In genomic region chr10:26008948-26009347, GRCm38 (mm10) we compare ENCODE assay signal across 14 mouse cellular contexts.
DNase-seq lines count a peak whose midpoint lies in the region; ATAC-seq lines count a peak whose summit lies in the region.
"Had no signal": no experiment of that assay in that cellular context is flagged by ENCODE, and none has a peak within 500 bp of the region (broad histone marks: within the 10 kb centered on the region; RNA-seq: fewer than 3 reads in every experiment).

No protein-coding gene starts in this region.

- no peak overlapping the region for H3K9ac ChIP-seq in forebrain, embryonic 15.5 days (replicated peaks)
- H3K9ac ChIP-seq in forebrain, embryonic 12.5 days, result no peak overlapping the region
- no peak overlapping the region for H3K9ac ChIP-seq in midbrain, embryonic 13.5 days (replicated peaks)
- H3K9ac ChIP-seq: midbrain, embryonic 12.5 days; neural tube, embryonic 12.5 days had no signal

- 0 out of 2 replicates have a peak, but pooled peaks cover 4% of the 10 kb centered on the region for H3K4me1 ChIP-seq in forebrain, embryonic 15.5 days
- H3K4me1 ChIP-seq in forebrain, embryonic 12.5 days, result no peaks in the 10 kb centered on the region
- no peaks in the 10 kb centered on the region; the same call in 1 of the 2 replicates for H3K4me1 ChIP-seq in midbrain, embryonic 13.5 days (replicated peaks)
- H3K4me1 ChIP-seq: midbrain, embryonic 12.5 days; neural tube, embryonic 12.5 days had no signal

- DNase-seq in left cerebral cortex, postnatal 14 days (ENCODE audit: low spot score in 2 of 2), result peak; percentile 26 to 37
- DNase-seq in left cerebral cortex, adult 11 months (ENCODE audit: low spot score), result no peak
- DNase-seq in embryo, embryonic 11.5 days (ENCODE audit: low read depth, low spot score), result peak; percentile 14
- peak; percentile 50 for DNase-seq in kidney, postnatal 14 days
- DNase-seq: cerebellum, postnatal 14 days; heart, postnatal 4 days; lung, adult 2 months; thymus, postnatal 4 days had no signal

- intact Hi-C loops in left cerebral cortex, postnatal 14 days (cut with DNase I), result no loop called here

- H3K36me3 ChIP-seq in forebrain, embryonic 15.5 days, result no peaks in the 10 kb centered on the region
- no peaks in the 10 kb centered on the region for H3K36me3 ChIP-seq in forebrain, embryonic 12.5 days (replicated peaks)
- H3K36me3 ChIP-seq in midbrain, embryonic 13.5 days, result no peaks in the 10 kb centered on the region
- H3K36me3 ChIP-seq: midbrain, embryonic 12.5 days; neural tube, embryonic 12.5 days had no signal

- 65% methylated on average over 5 of the region's 5 CpGs for WGBS in forebrain, embryonic 15.5 days
- WGBS in forebrain, embryonic 12.5 days, result 83% methylated on average over 5 of the region's 5 CpGs
- 75% methylated on average over 5 of the region's 5 CpGs for WGBS in midbrain, embryonic 13.5 days

- 0 out of 2 replicates have a peak overlapping the region, but pooled peaks have one; percentile 31 for H3K27ac ChIP-seq in forebrain, embryonic 15.5 days (replicated peaks)
- no peak overlapping the region for H3K27ac ChIP-seq in forebrain, embryonic 12.5 days
- no peak overlapping the region for H3K27ac ChIP-seq in midbrain, embryonic 13.5 days
- H3K27ac ChIP-seq: midbrain, embryonic 12.5 days; neural tube, embryonic 12.5 days had no signal

- H3K4me3 ChIP-seq in forebrain, embryonic 15.5 days, result no peak overlapping the region
- H3K4me3 ChIP-seq in forebrain, embryonic 12.5 days (replicated peaks), result no peak overlapping the region
- H3K4me3 ChIP-seq in midbrain, embryonic 13.5 days (replicated peaks), result no peak overlapping the region
- H3K4me3 ChIP-seq: midbrain, embryonic 12.5 days; neural tube, embryonic 12.5 days had no signal

- H3K9me3 ChIP-seq in forebrain, embryonic 15.5 days, result no peaks in the 10 kb centered on the region
- no peaks in the 10 kb centered on the region for H3K9me3 ChIP-seq in forebrain, embryonic 12.5 days
- H3K9me3 ChIP-seq in midbrain, embryonic 13.5 days, result no peaks in the 10 kb centered on the region
- H3K9me3 ChIP-seq: midbrain, embryonic 12.5 days; neural tube, embryonic 12.5 days had no signal

- no peak overlapping the region for H3K4me2 ChIP-seq in forebrain, embryonic 15.5 days (replicated peaks)
- H3K4me2 ChIP-seq in forebrain, embryonic 12.5 days, result no peak overlapping the region
- no peak overlapping the region for H3K4me2 ChIP-seq in midbrain, embryonic 13.5 days (replicated peaks)
- H3K4me2 ChIP-seq: midbrain, embryonic 12.5 days; neural tube, embryonic 12.5 days had no signal

- no peak for ATAC-seq in forebrain, embryonic 15.5 days (replicated peaks)
- ATAC-seq in forebrain, embryonic 12.5 days (ENCODE audit: low FRiP score), result no peak
- no peak for ATAC-seq in megakaryocyte, adult 5-6 weeks (ENCODE audit: poor library complexity, severe bottlenecking)
- no peak for ATAC-seq in midbrain, embryonic 13.5 days

- no peaks in the 10 kb centered on the region for H3K27me3 ChIP-seq in forebrain, embryonic 15.5 days
- no peaks in the 10 kb centered on the region for H3K27me3 ChIP-seq in forebrain, embryonic 12.5 days
- H3K27me3 ChIP-seq in midbrain, embryonic 13.5 days, result no peaks in the 10 kb centered on the region
- H3K27me3 ChIP-seq: midbrain, embryonic 12.5 days; neural tube, embryonic 12.5 days had no signal
